Mouse (Mus musculus) urinary bladder, postnatal 0 days (tissue): Measurements from ENCODE around the gene Gm43638. TPM values are rescaled to one million over a fixed set of nuclear protein-coding genes. Genes with fewer than 3 reads are reported as not detected.

Source experiments
- polyA plus RNA-seq: library from polyadenylated mRNA; unstranded; fragments of >200 nt; fragmentation: Nextera tagmentation; extraction: Ambion mirVana; gene quantifications from 2 replicates; pipeline ENCODE4 v1.2.1, GENCODE M21; 2015

Gene Gm43638
- polyA plus RNA-seq = not detected in 2 replicates

GRCm38 (mm10) chr5:87486706-87487105 is at the start of gene Gm43638:
Gm43638 (minus strand) TSS chr5:87486806.

GRCm38 (mm10) chr5:87490771-87491170 is 4.2 kb upstream of the Gm43638 start, which contains the start of gene Ugt2a1:
Ugt2a1 (minus strand) TSS chr5:87490871.

GRCm38 (mm10) chr5:87482160-87482559 is 4.4 kb downstream of the Gm43638 start, which contains the start of gene Ugt2a2:
Ugt2a2 (minus strand) TSS chr5:87482260.

GRCm38 (mm10) chr5:87424041-87424440 is 62.6 kb downstream of the Gm43638 start, which contains the start of gene Ugt2b38:
Ugt2b38 (minus strand) TSS chr5:87424203.

Other genes starting within 250 kb of the Gm43638 start
- not detected in 2 replicates for gene Ugt2b37, start 232.0 kb downstream of the Gm43638 start, polyA plus RNA-seq
- gene Ugt2a3, start 149.6 kb downstream of the Gm43638 start, polyA plus RNA-seq = not detected in 2 replicates
- not detected in 2 replicates for gene Ugt2b38, start 62.6 kb downstream of the Gm43638 start, polyA plus RNA-seq
- gene Ugt2a2, start 4.5 kb downstream of the Gm43638 start, polyA plus RNA-seq = not detected in 2 replicates
- not detected in 2 replicates for gene Ugt2a1, start 4.1 kb upstream of the Gm43638 start, polyA plus RNA-seq
- 0.13 TPM in 1 of 2 replicates, not detected in the other for gene Sult1b1, start 51.4 kb upstream of the Gm43638 start, polyA plus RNA-seq
- gene Sult1d1, start 82.2 kb upstream of the Gm43638 start, polyA plus RNA-seq = not detected in 2 replicates
- not detected in 2 replicates for gene Sult1e1, start 104.8 kb upstream of the Gm43638 start, polyA plus RNA-seq
- not detected in 2 replicates for gene Csn1s1, start 179.4 kb upstream of the Gm43638 start, polyA plus RNA-seq
- not detected in 2 replicates for gene Csn2, start 212.8 kb upstream of the Gm43638 start, polyA plus RNA-seq